Mouse (Mus musculus) small intestine, adult 2 months (tissue): ENCODE results near the gene Gsk3b. TPM values are rescaled to one million over a fixed set of nuclear protein-coding genes. Genes with fewer than 3 reads are reported as not detected.
A peak's percentile ranks its signal among the peaks of the same experiment; 100 is the strongest.

Experiments
- H3K27ac ChIP-seq: fragments of 200-500 bp; 2 replicates; pipeline ENCODE4 v1.5.1; 2012; ENCODE audit warnings: low read depth, low read length, control low read depth, inconsistent platforms; ENCODE audit not compliant: insufficient read depth
- H3K27me3 ChIP-seq: fragments of 200-500 bp; 2 replicates; pipeline ENCODE4 v1.6.1; 2012; ENCODE audit warnings: mild to moderate bottlenecking, moderate library complexity, low read length, inconsistent platforms; ENCODE audit not compliant: control insufficient read depth, insufficient read depth
- H3K36me3 ChIP-seq: fragments of 200-500 bp; 2 replicates; pipeline ENCODE4 v1.6.1; 2012; ENCODE audit warnings: mild to moderate bottlenecking, low read length, control low read depth, inconsistent platforms; ENCODE audit not compliant: control insufficient read depth, insufficient read depth
- H3K4me1 ChIP-seq: fragments of 200-500 bp; 2 replicates; pipeline ENCODE4 v1.6.1; 2012; ENCODE audit warnings: low read length, inconsistent platforms, mixed read lengths; ENCODE audit not compliant: control insufficient read depth, insufficient read depth, insufficient read length
- H3K4me3 ChIP-seq: fragments of 200-500 bp; 2 replicates; pipeline ENCODE4 v1.5.1; 2012; ENCODE audit warnings: low read depth, mild to moderate bottlenecking, control low read depth, inconsistent platforms, low read length, moderate library complexity
- CTCF ChIP-seq: fragments of 200-500 bp; IDR thresholded peaks from 2 replicates; pipeline ENCODE4 v1.5.1; 2012; ENCODE audit warnings: low read depth, mild to moderate bottlenecking, control low read depth, inconsistent platforms, low read length, moderate library complexity, mixed read lengths; ENCODE audit not compliant: insufficient replicate concordance, insufficient read length; ENCODE audit errors: extremely low read depth
- POLR2A ChIP-seq: fragments of 200-500 bp; IDR thresholded peaks from 2 replicates; pipeline ENCODE4 v1.6.1; 2012; ENCODE audit warnings: low read depth, mild to moderate bottlenecking, control low read depth, inconsistent platforms, low read length, moderate library complexity
- WGBS: fragments of 180-500 bp; shearing (Covaris S2); methylation state at CpG from one replicate; pipeline ENCODE4 v1.1.7; 2018; 5-methylcytosine and 5-hydroxymethylcytosine counted together
- polyA plus RNA-seq: library from polyadenylated mRNA; depleted of rRNA; stranded (reverse); fragments of >200 nt; gene quantifications from 2 replicates; pipeline ENCODE4 v1.2.3, GENCODE M21; 2012; rRNA removed

Gene Gsk3b
- polyA plus RNA-seq, 1 experiment = 18.7 TPM

GRCm38 (mm10) chr16:38290151-38290550 lies 201.3 kb downstream of the Gsk3b start:
- no peak overlapping the region for H3K27ac ChIP-seq
- TF ChIP-seq CTCF = no peak
- no peak for TF ChIP-seq POLR2A
- peaks cover 4% of the 10 kb centered on the region for H3K36me3 ChIP-seq
- H3K4me3 ChIP-seq = no peak overlapping the region
- WGBS = 47% methylated on average over 2 of the region's 2 CpGs
- peaks cover 21% of the 10 kb centered on the region; the same call in 1 of the 2 replicates for H3K4me1 ChIP-seq
- no peaks in the 10 kb centered on the region for H3K27me3 ChIP-seq

GRCm38 (mm10) chr16:38294685-38295348 lies 206.0 kb downstream of the Gsk3b start, which contains the start of gene Nr1i2:
Gene Nr1i2, minus strand, starts transcription at chr16:38294824.
- Histone ChIP-seq H3K27ac (peak within 1 kb of the TSS; percentile 98), H3K27me3 (no peaks in the 10 kb centered on the region), H3K4me3 (peak within 1 kb of the TSS; percentile 76), H3K4me1 (peaks cover 12% of the 10 kb centered on the region; the same call in 1 of the 2 replicates), H3K36me3 (no peaks in the 10 kb centered on the region)
- TF ChIP-seq CTCF = no peak
- TF ChIP-seq POLR2A = peak; percentile 47; the same call in 1 of the 2 replicates
- 14% methylated on average over 7 of the region's 7 CpGs for WGBS

DNA sequence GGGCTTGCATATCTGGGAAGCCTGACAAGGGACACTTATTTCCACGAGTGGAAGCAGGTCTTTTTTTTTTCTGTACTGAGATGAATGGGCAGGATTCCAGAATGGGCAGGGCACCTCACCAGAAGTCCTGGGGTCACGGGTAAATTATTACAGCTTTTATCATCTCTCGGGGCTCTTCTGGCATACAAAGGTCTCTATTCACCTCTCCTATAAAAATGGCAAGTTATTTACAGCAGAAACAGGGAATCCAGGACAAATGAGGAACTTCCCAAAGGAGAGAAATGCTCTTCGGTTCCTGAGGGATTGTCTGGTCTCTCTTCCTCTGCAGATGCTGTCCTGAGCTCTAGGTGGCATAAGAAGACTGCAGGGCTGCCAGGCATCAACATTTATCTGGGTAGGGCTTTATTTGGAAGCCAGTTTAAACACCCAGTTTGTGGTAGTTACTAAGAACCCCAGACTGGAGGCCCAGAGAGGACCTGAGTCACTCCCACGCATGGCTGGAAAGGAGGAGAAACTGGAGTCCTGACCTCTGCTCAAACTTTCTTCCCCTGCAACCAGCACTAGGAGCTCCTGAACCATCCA lies 206.6 kb downstream of the Gsk3b start:
- 10% methylated on average over 5 of the region's 5 CpGs for WGBS
- Histone ChIP-seq H3K36me3 (no peaks in the 10 kb centered on the region), H3K4me1 (peaks cover 10% of the 10 kb centered on the region; the same call in 1 of the 2 replicates), H3K27ac (peak overlapping the region; percentile 98), H3K4me3 (peak overlapping the region; percentile 48), H3K27me3 (no peaks in the 10 kb centered on the region)
- no peak for TF ChIP-seq CTCF
- no peak for TF ChIP-seq POLR2A

Other genes with a start within 250 kb of the Gsk3b start
- not detected in 2 replicates for gene Gm36028, start 227.9 kb upstream of the Gsk3b start, polyA plus RNA-seq
- gene Lrrc58, start 220.6 kb upstream of the Gsk3b start, polyA plus RNA-seq = 3.3 and 5.1 TPM in 2 replicates
- gene Gpr156, start 172.5 kb upstream of the Gsk3b start, polyA plus RNA-seq = 0.03 TPM in 1 of 2 replicates, not detected in the other
- 25.5 and 72.6 TPM in 2 replicates for gene Nr1i2, start 205.8 kb downstream of the Gsk3b start, polyA plus RNA-seq